Comparison of ENCODE assay signal across 1 mouse cellular context in the genomic region with DNA sequence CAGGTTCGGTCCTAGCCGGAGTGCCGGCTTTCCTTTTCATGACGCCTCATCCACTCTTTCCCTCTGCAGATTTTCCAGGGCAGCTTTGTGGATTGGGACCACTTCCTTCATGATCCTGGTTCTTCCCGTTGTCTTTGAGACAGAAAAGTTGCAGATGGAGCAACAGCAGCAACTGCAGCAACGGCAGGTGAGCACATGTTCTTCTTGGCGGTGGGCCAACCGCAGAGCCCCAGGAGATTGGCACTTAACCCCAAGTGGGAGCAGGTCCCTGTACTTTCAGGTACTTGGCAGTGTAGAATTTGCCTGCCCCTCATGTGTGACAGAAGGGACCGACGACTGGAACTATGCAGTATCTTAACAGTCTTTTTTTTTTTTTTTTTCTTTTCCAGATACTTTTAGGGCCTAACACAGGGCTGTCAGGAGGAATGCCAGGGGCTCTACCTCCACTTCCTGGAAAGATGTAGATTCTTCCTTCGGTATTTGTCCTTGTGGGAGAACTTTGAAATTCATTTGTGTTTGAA.
A peak's percentile ranks its signal among the peaks of the same experiment; 100 is the strongest.
TF ChIP-seq lines count a peak whose summit lies in the region.

No protein-coding gene starts in this region.

TF ChIP-seq in ES-E14, 5 proteins besides CTCF, POLR2A, EP300 and RAD21:
- TF ChIP-seq ZNF384 (IDR thresholded peaks at IDR 0.05; ENCODE audit: low read depth, low read length): peak; percentile 62; the same call in 1 of the 2 replicates
